Mouse (Mus musculus): Measurements from ENCODE around the gene Rnf168. TPM values are rescaled to one million over a fixed set of nuclear protein-coding genes. Genes with fewer than 3 reads are reported as not detected.
"Not testable (repeated sequence)": the region's sequence is repeated elsewhere in the genome, so short reads cannot be mapped to it uniquely, and the experiment has no call there.

Rnf168 gene
- polyA plus RNA-seq (2016; fragmentation: Nextera tagmentation; extraction: Ambion mirVana) = 24.0 and 32.2 TPM in 2 replicates

DNA sequence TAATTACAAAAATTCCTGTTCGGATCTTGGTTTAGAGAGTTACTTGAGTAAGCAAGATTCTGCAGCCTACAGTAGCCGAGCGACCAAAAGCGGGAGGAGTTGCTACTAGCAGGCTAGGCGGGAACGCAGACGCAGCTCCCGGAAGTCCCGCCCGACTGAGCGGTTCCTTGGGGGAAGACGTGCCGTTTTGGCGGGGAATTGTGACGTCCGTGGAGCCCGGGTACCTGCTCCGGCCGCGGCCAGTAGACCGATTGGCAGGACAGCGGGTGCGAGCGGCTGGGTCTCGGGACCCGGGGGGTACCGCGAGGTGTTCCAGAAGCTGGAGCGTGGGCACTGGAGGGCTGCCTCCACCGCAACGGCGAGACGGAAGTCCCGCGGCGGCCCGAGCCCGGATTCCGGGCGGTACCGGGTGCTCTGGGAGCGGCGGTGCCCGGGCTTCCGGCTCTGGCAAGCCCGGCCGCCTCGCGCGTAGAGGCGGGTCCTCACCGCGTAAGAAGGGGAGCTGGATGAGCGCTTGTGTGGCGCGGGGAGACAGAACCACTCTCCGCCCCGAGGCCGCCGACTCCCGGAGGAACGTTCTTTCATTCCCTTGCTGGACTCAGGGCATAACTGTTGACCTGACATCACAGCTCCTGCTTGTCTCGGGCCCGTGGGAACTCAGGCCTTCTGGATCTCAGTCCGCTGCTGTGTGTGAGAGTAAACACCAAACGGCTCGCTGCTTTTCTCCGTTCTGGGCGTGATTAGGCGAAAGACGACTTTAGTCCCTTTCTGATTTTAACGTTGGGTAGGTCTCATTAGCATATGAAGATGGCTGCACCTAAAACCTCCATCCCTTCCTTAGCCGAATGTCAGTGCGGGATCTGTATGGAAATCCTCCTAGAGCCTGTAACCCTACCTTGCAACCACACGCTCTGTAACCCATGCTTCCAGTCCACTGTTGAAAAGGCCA lies at the start of gene Rnf168:
Gene Rnf168, plus strand, starts transcription at position 152 of the 949 bp plus-strand sequence.
- Histone ChIP-seq H3K36me3 (peaks cover 35% of the 10 kb centered on the region), H3K9me3 (peaks cover 7% of the 10 kb centered on the region), H3K27ac (peak within 1 kb of the TSS; percentile 97), H3K4me1 (replicated peaks) (peaks cover 28% of the 10 kb centered on the region), H3K27me3 (ENCODE audit: insufficient read depth, poor library complexity, severe bottlenecking) (no peaks in the 10 kb centered on the region), H3K4me3 (peak within 1 kb of the TSS; percentile 84)
- WGBS = under 1% methylated on average over 75 of the region's 75 CpGs
- DNase-seq (ENCODE audit: low spot score) = peak; percentile 92

DNA sequence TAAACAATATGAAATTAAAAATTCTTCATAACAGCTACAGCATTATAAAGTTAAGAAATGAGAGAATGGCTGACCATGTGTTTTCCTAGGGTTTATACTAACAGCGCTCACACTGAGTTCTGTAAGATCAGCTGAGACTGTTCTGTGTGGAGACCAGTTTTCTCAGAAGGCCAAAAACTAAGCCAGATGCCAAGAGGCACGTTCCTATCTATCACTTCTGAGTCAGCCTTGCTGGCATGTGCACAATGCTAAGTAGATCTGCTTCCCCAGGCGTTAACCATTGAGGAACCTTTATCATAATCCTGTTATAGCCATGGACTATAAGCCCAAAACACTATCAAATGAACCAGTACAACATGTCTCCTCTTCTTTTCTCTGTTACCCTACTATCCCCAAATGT lies 45.2 kb upstream of the Rnf168 start:
- not testable (repeated sequence) for H3K27me3 ChIP-seq (ENCODE audit: insufficient read depth, poor library complexity, severe bottlenecking); H3K9me3 ChIP-seq; H3K4me1 ChIP-seq (replicated peaks); DNase-seq (ENCODE audit: low spot score); H3K27ac ChIP-seq; H3K4me3 ChIP-seq
- peaks cover 68% of the 10 kb centered on the region for H3K36me3 ChIP-seq
- WGBS = 90% methylated on average over 3 of the region's 3 CpGs

DNA sequence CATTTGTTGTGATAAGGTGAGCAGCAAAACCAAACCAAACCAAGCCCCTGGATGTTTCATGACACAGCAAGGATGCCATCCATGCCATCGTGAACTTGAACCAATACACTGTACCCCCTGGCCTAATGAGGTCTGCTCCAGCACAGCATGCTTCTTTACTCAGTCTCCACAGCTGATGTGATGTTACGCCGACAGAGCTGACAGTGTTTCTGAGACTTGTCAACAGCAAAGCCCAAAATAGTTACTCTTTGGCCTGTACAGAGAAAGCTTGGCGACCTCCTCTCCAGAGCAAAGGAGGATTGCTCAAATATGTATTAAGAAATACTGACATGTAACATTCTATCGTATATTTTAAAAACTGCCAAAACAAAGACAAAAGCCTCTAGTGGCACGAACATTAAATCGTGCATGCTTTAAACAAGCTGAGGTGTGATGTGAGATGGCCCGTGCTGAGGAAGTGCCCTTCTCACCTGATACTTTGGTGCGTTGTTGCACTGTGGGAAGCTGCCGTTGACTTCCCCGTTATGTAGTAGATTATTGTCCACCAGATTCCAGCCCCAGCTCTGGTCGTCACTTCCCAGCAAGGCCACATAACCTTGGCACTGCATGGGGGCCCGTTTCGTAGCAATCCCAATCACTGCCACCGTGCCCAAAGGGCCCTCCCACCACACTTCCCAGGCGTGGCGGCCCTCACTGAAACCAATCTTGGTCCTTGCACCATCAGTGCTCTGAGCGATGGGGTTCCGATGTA lies 39.2 kb upstream of the Rnf168 start:
- DNase-seq (ENCODE audit: low spot score) = no peak
- H3K9me3 ChIP-seq = no peaks in the 10 kb centered on the region
- no peak overlapping the region for H3K27ac ChIP-seq
- H3K36me3 ChIP-seq = peaks cover 62% of the 10 kb centered on the region
- H3K4me3 ChIP-seq = no peak overlapping the region
- H3K27me3 ChIP-seq (ENCODE audit: insufficient read depth, poor library complexity, severe bottlenecking) = no peaks in the 10 kb centered on the region
- H3K4me1 ChIP-seq (replicated peaks) = no peaks in the 10 kb centered on the region
- 92% methylated on average over 19 of the region's 19 CpGs for WGBS

- WGBS = 91% methylated on average over 2 of the region's 2 CpGs
Observed at GRCm38 (mm10) chr16:32239428-32240312, 37.6 kb upstream of the Rnf168 start.

DNA sequence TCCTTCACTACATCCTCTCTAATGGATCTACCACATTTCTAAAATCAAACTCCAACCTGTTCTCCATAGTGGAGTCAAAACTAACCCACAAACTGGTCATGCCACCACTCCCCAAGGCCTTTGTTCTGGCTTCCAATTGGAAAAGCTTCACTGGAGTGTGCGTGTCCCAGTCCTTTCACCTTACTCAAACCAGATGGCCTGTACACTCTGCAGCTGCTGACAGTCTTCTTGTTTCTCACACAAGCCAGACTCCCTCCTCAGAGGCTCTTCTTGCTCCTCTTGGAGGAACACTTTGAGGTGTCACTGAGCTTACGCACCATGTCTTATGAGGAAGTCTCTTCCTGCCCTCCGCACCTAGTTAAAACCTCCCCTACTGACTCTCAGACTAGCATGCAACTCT lies 33.4 kb upstream of the Rnf168 start:
- 95% methylated on average over 3 of the region's 3 CpGs for WGBS
- H3K27ac ChIP-seq = no peak overlapping the region
- H3K4me3 ChIP-seq = no peak overlapping the region
- H3K9me3 ChIP-seq = no peaks in the 10 kb centered on the region
- peaks cover 17% of the 10 kb centered on the region for H3K36me3 ChIP-seq
- H3K27me3 ChIP-seq (ENCODE audit: insufficient read depth, poor library complexity, severe bottlenecking) = no peaks in the 10 kb centered on the region
- DNase-seq (ENCODE audit: low spot score) = no peak
- peaks cover 35% of the 10 kb centered on the region for H3K4me1 ChIP-seq (replicated peaks)

More at GRCm38 (mm10) chr16:32239428-32240312, 37.6 kb upstream of the Rnf168 start:
- H3K4me3 ChIP-seq = no peak overlapping the region
- peaks cover 8% of the 10 kb centered on the region for H3K4me1 ChIP-seq (replicated peaks)
- no peaks in the 10 kb centered on the region for H3K27me3 ChIP-seq (ENCODE audit: insufficient read depth, poor library complexity, severe bottlenecking)
- DNase-seq (ENCODE audit: low spot score) = no peak
- H3K36me3 ChIP-seq = peaks cover 52% of the 10 kb centered on the region
- no peak overlapping the region for H3K27ac ChIP-seq
- no peaks in the 10 kb centered on the region for H3K9me3 ChIP-seq

DNA sequence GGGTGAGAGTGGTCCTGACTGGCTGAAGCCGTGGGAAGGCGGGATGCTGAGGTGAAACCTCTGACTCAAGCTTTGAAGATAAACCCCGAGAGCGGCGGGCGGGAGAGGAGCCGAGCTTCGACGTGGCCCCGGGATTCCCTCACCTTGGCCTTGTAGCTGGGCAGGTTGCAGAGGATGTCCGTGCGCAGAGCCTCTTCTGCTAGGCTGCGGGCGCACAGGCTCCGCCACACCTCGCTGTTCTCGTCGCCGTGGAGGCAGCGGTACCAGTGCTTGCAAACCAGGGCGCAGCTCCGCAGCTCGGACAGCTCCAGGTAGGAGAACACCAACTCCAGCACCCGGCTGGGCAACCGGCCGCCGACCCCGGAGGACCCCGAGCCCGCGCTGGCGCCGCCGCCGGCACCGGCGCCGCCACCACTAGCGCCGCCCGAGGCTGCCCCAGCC lies 30.9 kb upstream of the Rnf168 start:
- Histone ChIP-seq H3K27ac (peak overlapping the region; percentile 94), H3K4me1 (replicated peaks) (peaks cover 35% of the 10 kb centered on the region), H3K9me3 (no peaks in the 10 kb centered on the region), H3K4me3 (peak overlapping the region; percentile 91), H3K36me3 (peaks cover 6% of the 10 kb centered on the region; the same call in 1 of the 2 replicates), H3K27me3 (ENCODE audit: insufficient read depth, poor library complexity, severe bottlenecking) (no peaks in the 10 kb centered on the region)
- 0% methylated on average over 41 of the region's 41 CpGs for WGBS
- peak; percentile 65 for DNase-seq (ENCODE audit: low spot score)

GRCm38 (mm10) chr16:32246952-32247370 lies 30.3 kb upstream of the Rnf168 start, which contains the start of the genes Fbxo45 and Wdr53:
Gene Fbxo45 (minus strand): TSS chr16:32247158.
Gene Wdr53 (plus strand): TSS chr16:32247227.
- under 1% methylated on average over 48 of the region's 48 CpGs for WGBS
- H3K9me3 ChIP-seq = no peaks in the 10 kb centered on the region
- no peaks in the 10 kb centered on the region for H3K27me3 ChIP-seq (ENCODE audit: insufficient read depth, poor library complexity, severe bottlenecking)
- peaks cover 35% of the 10 kb centered on the region for H3K4me1 ChIP-seq (replicated peaks)
- peaks cover 10% of the 10 kb centered on the region for H3K36me3 ChIP-seq
- H3K27ac ChIP-seq = peak within 1 kb of the TSS; percentile 94
- peak; percentile 97 for DNase-seq (ENCODE audit: low spot score)
- H3K4me3 ChIP-seq = peak within 1 kb of the TSS; percentile 91

GRCm38 (mm10) chr16:32264225-32264624 lies 13.0 kb upstream of the Rnf168 start:
- not testable (repeated sequence) for H3K27me3 ChIP-seq (ENCODE audit: insufficient read depth, poor library complexity, severe bottlenecking); DNase-seq (ENCODE audit: low spot score); H3K36me3 ChIP-seq; H3K9me3 ChIP-seq; H3K27ac ChIP-seq; H3K4me3 ChIP-seq; H3K4me1 ChIP-seq (replicated peaks)
- WGBS = 86% methylated on average over 2 of the region's 2 CpGs

DNA sequence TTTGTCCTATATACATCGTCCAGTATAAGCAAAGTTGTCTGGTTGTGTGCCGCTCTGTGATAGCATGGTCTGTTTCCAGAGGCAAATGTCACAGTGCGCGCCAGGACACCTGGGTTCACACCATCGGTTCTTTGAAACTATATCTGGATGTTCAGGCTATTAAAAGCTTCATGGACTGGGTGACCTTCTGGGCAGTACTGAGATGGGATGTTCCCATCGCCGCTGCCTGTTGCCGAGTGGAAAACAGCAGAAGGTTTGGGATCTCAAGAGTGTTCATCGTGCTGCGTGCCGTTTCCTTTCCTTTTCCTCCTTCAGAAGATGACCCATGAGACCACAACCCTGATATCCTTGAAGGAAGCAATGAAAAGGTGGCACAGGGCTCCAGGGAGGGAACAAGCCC lies 6.0 kb upstream of the Rnf168 start, which contains the start of gene Smco1:
Gene Smco1, plus strand, starts transcription at position 178 of the 400 bp plus-strand sequence.
- WGBS = 87% methylated on average over 11 of the region's 11 CpGs
- Histone ChIP-seq H3K36me3 (no peaks in the 10 kb centered on the region), H3K4me3 (no peak within 1 kb of the TSS), H3K4me1 (replicated peaks) (no peaks in the 10 kb centered on the region), H3K9me3 (no peaks in the 10 kb centered on the region), H3K27ac (no peak within 1 kb of the TSS), H3K27me3 (ENCODE audit: insufficient read depth, poor library complexity, severe bottlenecking) (no peaks in the 10 kb centered on the region)
- no peak for DNase-seq (ENCODE audit: low spot score)

DNA sequence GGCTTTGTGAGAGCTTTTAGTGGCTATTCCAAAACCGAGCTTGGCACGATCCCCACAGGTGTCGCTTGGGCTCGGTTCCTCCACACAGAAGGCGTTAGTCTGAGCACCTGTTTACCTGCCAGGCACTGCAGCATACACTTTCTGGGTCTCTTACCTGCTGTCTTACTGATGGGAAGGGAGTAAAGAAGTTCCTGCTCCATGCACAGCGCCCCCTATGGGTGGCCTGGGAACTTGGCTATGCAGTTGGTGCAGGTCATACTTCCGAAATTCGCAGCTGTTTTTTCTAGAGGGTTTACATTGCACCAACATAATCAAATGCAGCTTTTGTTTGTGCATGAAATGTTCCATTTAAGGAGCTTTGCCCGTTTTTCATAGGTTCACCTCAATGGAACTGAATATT lies 3.9 kb upstream of the Rnf168 start:
- 52% methylated on average over 9 of the region's 9 CpGs for WGBS
- Histone ChIP-seq H3K4me1 (replicated peaks) (peaks cover 8% of the 10 kb centered on the region), H3K27ac (no peak overlapping the region)

GRCm38 (mm10) chr16:32275041-32275440 lies 2.2 kb upstream of the Rnf168 start:
- Histone ChIP-seq H3K36me3 (peaks cover 10% of the 10 kb centered on the region), H3K4me3 (no peak overlapping the region), H3K9me3 (peaks cover 4% of the 10 kb centered on the region), H3K27ac (no peak overlapping the region), H3K27me3 (ENCODE audit: insufficient read depth, poor library complexity, severe bottlenecking) (no peaks in the 10 kb centered on the region), H3K4me1 (replicated peaks) (peaks cover 25% of the 10 kb centered on the region)
- no peak for DNase-seq (ENCODE audit: low spot score)
- WGBS = 91% methylated on average over 6 of the region's 6 CpGs

More for the DNA sequence above, 3.9 kb upstream of the Rnf168 start:
- Histone ChIP-seq H3K9me3 (no peaks in the 10 kb centered on the region), H3K4me3 (no peak overlapping the region), H3K27me3 (ENCODE audit: insufficient read depth, poor library complexity, severe bottlenecking) (no peaks in the 10 kb centered on the region), H3K36me3 (no peaks in the 10 kb centered on the region)
- DNase-seq (ENCODE audit: low spot score) = no peak

GRCm38 (mm10) chr16:32275830-32276229 lies 1.4 kb upstream of the Rnf168 start:
- H3K9me3 ChIP-seq = peaks cover 7% of the 10 kb centered on the region
- no peak overlapping the region for H3K4me3 ChIP-seq
- no peak overlapping the region for H3K27ac ChIP-seq
- peaks cover 18% of the 10 kb centered on the region for H3K36me3 ChIP-seq
- H3K4me1 ChIP-seq (replicated peaks) = peaks cover 28% of the 10 kb centered on the region
- DNase-seq (ENCODE audit: low spot score) = no peak
- 63% methylated on average over 1 of the region's 1 CpGs for WGBS
- no peaks in the 10 kb centered on the region for H3K27me3 ChIP-seq (ENCODE audit: insufficient read depth, poor library complexity, severe bottlenecking)

Data from hindbrain, embryonic 10.5 days (tissue).